Mouse (Mus musculus) MEL (cell line): ENCODE data around the gene Prpf38a. TPM values are rescaled to one million over a fixed set of nuclear protein-coding genes. Genes with fewer than 3 reads are reported as not detected.
A peak's percentile ranks its signal among the peaks of the same experiment; 100 is the strongest.

Source experiments
- DNase-seq: peaks from one replicate; pipeline ENCODE4 v3.0.0; 2011; ENCODE audit warnings: low read depth, low spot score
- H3K27ac ChIP-seq: 2 replicates; pipeline ENCODE4 v1.5.1; 2012; ENCODE audit warnings: low read depth, mild to moderate bottlenecking, control low read depth, low read length, moderate library complexity; ENCODE audit not compliant: control insufficient read depth
- H3K27me3 ChIP-seq, 2 experiments: fragments of 150-350 bp in 1 of 2; sonication (generic) in 1 of 2; 2 replicates each; pipeline ENCODE4 v1.6.1; 2012; ENCODE audit warnings: low read length in 2 of 2, mild to moderate bottlenecking in 2 of 2, improper control_type of control experiment in 1 of 2, moderate library complexity in 1 of 2; ENCODE audit not compliant: insufficient read depth in 2 of 2, control insufficient read depth in 1 of 2
- H3K36me3 ChIP-seq, 2 experiments: 2 replicates each; pipeline ENCODE4 v1.6.1; 2012 to 2014; ENCODE audit warnings: low read length in 2 of 2, improper control_type of control experiment in 1 of 2, inconsistent platforms in 1 of 2, mild to moderate bottlenecking in 1 of 2; ENCODE audit not compliant: insufficient read depth in 2 of 2, control insufficient read depth in 1 of 2
- H3K4me1 ChIP-seq, 2 experiments: fragments of 150-350 bp in 1 of 2; sonication (generic) in 1 of 2; 2 replicates each; pipeline ENCODE4 v1.6.1; 2012; ENCODE audit warnings: low read length in 2 of 2, improper control_type of control experiment in 1 of 2, mild to moderate bottlenecking in 1 of 2; ENCODE audit not compliant: insufficient read depth in 2 of 2, control insufficient read depth in 1 of 2
- H3K4me3 ChIP-seq, 2 experiments: fragments of 150-350 bp in 1 of 2; sonication (generic) in 1 of 2; 2 replicates each; pipeline ENCODE4 v1.5.1; 2012; ENCODE audit warnings: low read depth in 2 of 2, low read length in 2 of 2, mild to moderate bottlenecking in 2 of 2, moderate library complexity in 2 of 2, control low read depth in 1 of 2, improper control_type of control experiment in 1 of 2; ENCODE audit not compliant: control insufficient read depth in 1 of 2, insufficient read depth in 1 of 2
- H3K79me2 ChIP-seq: 2 replicates; pipeline ENCODE4 v1.6.1; 2012; ENCODE audit warnings: mild to moderate bottlenecking, low read length, moderate library complexity; ENCODE audit not compliant: control insufficient read depth, poor library complexity, insufficient read depth
- H3K9ac ChIP-seq: 2 replicates; pipeline ENCODE4 v1.6.1; 2012; ENCODE audit warnings: low read depth, mild to moderate bottlenecking, control low read depth, low read length, moderate library complexity; ENCODE audit not compliant: control insufficient read depth, poor library complexity, severe bottlenecking
- H3K9me3 ChIP-seq: fragments of 150-350 bp; sonication (generic); replicated peaks from 2 replicates; pipeline ENCODE4 v1.6.1; 2012; ENCODE audit warnings: mild to moderate bottlenecking, low read length, improper control_type of control experiment, moderate library complexity; ENCODE audit not compliant: insufficient read depth
- BHLHE40 ChIP-seq: IDR thresholded peaks from 2 replicates; pipeline ENCODE4 v1.6.1; 2012; ENCODE audit warnings: low read depth, mild to moderate bottlenecking, inconsistent platforms, low read length, improper control_type of control experiment, borderline replicate concordance
- HCFC1 ChIP-seq: IDR thresholded peaks from 2 replicates; pipeline ENCODE4 v1.6.1; 2012; ENCODE audit warnings: low read depth, mild to moderate bottlenecking, inconsistent platforms, low read length, improper control_type of control experiment, moderate library complexity
- MAX ChIP-seq: IDR thresholded peaks from 2 replicates; pipeline ENCODE4 v1.6.1; 2011; ENCODE audit warnings: low read length, improper control_type of control experiment
- MAZ ChIP-seq: IDR thresholded peaks from 2 replicates; pipeline ENCODE4 v1.6.1; 2012; ENCODE audit warnings: low read depth, mild to moderate bottlenecking, inconsistent platforms, low read length, improper control_type of control experiment
- MEF2A ChIP-seq: IDR thresholded peaks from 2 replicates; pipeline ENCODE4 v1.6.1; 2014; ENCODE audit warnings: low read depth, mild to moderate bottlenecking, inconsistent platforms, low read length, improper control_type of control experiment; ENCODE audit not compliant: poor library complexity, insufficient replicate concordance, severe bottlenecking; ENCODE audit errors: extremely low read depth
- MXI1 ChIP-seq: IDR thresholded peaks from 2 replicates; pipeline ENCODE4 v1.6.1; 2011; ENCODE audit warnings: mild to moderate bottlenecking, low read depth, low read length, improper control_type of control experiment
- MYC ChIP-seq: IDR thresholded peaks from 2 replicates; pipeline ENCODE4 v1.6.1; 2011; ENCODE audit warnings: low read depth, mild to moderate bottlenecking, low read length, improper control_type of control experiment, moderate library complexity
- POLR2A ChIP-seq, 2 experiments: IDR thresholded peaks; 2 replicates each; pipeline ENCODE4 v1.6.1; 2011 to 2012; ENCODE audit warnings: low read length in 2 of 2, mild to moderate bottlenecking in 2 of 2, control low read depth in 1 of 2, improper control_type of control experiment in 1 of 2, low read depth in 1 of 2, moderate library complexity in 1 of 2; ENCODE audit not compliant: control insufficient read depth in 1 of 2, insufficient read depth in 1 of 2, poor library complexity in 1 of 2
- UBTF ChIP-seq: IDR thresholded peaks from 2 replicates; pipeline ENCODE4 v1.6.1; 2012; ENCODE audit warnings: low read depth, mild to moderate bottlenecking, inconsistent platforms, low read length, improper control_type of control experiment, moderate library complexity, borderline replicate concordance; ENCODE audit not compliant: insufficient read depth
- USF2 ChIP-seq, 2 experiments: IDR thresholded peaks; 2 replicates each; pipeline ENCODE4 v1.6.1; 2011 to 2012; ENCODE audit warnings: improper control_type of control experiment in 2 of 2, low read length in 2 of 2, borderline replicate concordance in 1 of 2, inconsistent platforms in 1 of 2, low read depth in 1 of 2, mild to moderate bottlenecking in 1 of 2; ENCODE audit not compliant: insufficient read depth in 1 of 2
- ZKSCAN1 ChIP-seq: IDR thresholded peaks from 2 replicates; pipeline ENCODE4 v1.6.1; 2012; ENCODE audit warnings: low read depth, mild to moderate bottlenecking, inconsistent platforms, low read length, improper control_type of control experiment, moderate library complexity
- polyA plus RNA-seq, 2 experiments: library from polyadenylated mRNA; stranded (reverse) in 1 of 2; unstranded in 1 of 2; fragments of >175 nt in 1 of 2; fragments of >200 nt in 1 of 2; gene quantifications; 2 replicates each; pipeline versions ENCODE4 v1.2.1 to v1.2.4; 2012; ENCODE audit warnings: low replicate concordance in 2 of 2, low read depth in 1 of 2; ENCODE audit not compliant: insufficient read length in 2 of 2, insufficient read depth in 1 of 2, missing spikeins in 1 of 2
- total RNA-seq: library from RNA; depleted of rRNA; stranded (reverse); fragments of 300-350 nt; gene quantifications from 2 replicates; pipeline ENCODE4 v1.2.3, GENCODE M21; 2012

Prpf38a gene
- total and polyA plus RNA-seq, 3 experiments = 66.8 to 71.8 TPM; not detected in 1

DNA sequence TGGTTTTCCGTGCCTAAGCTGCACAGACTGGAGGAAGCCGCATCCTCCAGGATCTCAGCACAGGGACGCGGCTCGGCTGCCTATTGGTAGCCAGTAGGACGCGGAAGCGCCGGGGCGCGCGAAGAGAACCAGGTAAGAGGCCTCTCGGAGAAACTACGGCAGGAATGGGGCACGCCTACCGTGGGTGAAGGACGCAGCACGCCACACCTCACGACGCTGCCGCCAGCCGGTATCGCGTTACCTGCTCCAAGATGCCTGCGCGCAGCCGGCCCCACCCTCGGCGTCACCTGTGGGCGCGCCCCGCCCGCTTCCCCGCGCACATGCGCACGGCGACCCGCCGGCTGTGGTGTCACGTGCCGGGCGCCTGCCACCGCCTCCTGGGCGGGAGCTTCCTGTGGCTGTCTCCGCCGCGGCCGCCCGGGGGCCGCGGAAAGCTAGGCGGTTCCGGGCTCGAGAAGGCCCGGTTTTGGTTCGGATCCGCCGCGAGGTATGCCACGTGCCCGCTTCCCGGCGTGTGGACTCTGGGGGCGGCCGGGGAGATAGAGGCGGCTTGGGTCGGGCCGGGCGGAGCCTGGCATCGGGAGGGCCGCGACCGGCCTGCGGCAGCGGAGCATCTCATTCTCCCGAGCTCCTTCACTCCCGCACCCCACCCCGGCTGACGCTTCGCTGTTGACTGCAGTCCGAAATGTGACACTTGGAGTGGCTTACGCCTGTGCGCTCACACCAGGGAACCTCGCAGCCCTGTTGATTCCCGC is 40.6 kb upstream of the Prpf38a start, which contains the start of gene Cc2d1b (continued):
- TF ChIP-seq UBTF (peak; percentile 63; the same call in 1 of the 2 replicates), MEF2A (no peak), MXI1 (peak; percentile 77; the same call in 1 of the 2 replicates)

DNA sequence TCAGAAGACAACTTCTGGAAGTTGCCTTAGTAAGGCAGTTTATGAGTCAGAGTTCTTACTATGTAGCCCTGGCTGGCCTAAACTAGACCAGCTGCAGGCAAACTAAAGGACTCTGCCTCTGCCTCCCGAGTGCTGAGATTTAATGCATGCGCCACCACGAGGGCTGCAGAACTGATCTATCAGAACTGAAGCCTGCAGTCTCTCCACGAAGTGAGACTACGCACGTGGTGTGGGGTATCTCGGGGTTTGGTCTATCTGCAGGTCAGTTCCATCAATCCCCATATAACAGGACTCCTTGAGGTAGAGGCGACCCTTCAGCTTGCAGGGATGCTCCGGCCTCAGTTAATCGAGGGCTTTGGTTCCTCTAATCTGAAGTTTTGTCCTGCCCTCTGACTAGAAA is 40.0 kb upstream of the Prpf38a start:
- peak overlapping the region; percentile 66 to 74 for H3K4me3 ChIP-seq
- H3K36me3 ChIP-seq = peaks cover 7 to 11% of the 10 kb centered on the region in 2 experiments; a peak in 3 of 4 replicates
- H3K27me3 ChIP-seq = no peaks in the 10 kb centered on the region
- peak overlapping the region; percentile 92 for H3K9ac ChIP-seq
- TF ChIP-seq UBTF (no peak), MAZ (no peak), HCFC1 (no peak), MEF2A (no peak)
- TF ChIP-seq, all 39 proteins: peak for 0
- Histone ChIP-seq H3K27ac (peak overlapping the region; percentile 64), H3K4me1 (peaks cover 0 to 17% of the 10 kb centered on the region in 2 experiments; a peak in 3 of 4 replicates), H3K79me2 (peaks cover 7% of the 10 kb centered on the region), H3K9me3 (no peaks in the 10 kb centered on the region)
- no peak for DNase-seq

DNA sequence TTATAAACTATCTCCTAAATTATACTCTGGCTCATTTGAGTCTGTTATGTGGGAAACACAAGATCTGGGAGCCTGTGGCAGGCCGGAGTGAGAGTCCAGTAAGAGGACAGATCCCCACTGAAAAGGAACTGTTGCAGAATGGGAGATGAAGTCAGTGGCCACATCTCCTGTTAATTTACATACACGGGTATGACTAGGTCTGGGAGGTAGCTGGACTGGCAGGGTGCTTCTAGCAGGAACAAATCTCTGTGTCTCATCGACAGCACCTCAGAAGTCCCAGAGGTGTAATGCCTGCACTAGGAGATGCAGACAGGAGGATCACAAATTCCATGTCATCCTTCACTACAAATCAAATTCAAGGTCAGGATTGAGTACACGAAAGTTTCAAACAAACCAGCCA is 39.5 kb upstream of the Prpf38a start:
- no peaks in the 10 kb centered on the region for H3K27me3 ChIP-seq
- no peak for TF ChIP-seq BHLHE40
- TF ChIP-seq USF2 (IDR thresholded peaks at IDR 0.05; ENCODE audit: borderline replicate concordance in 1 of 2, insufficient read depth in 1 of 2, low read depth in 1 of 2, low read length in 2 of 2) = no peak
- no peak for TF ChIP-seq MAX
- no peak for TF ChIP-seq ZKSCAN1
- no peak for TF ChIP-seq POLR2A (IDR thresholded peaks at IDR 0.05; ENCODE audit: control insufficient read depth in 1 of 2, insufficient read depth in 1 of 2, low read depth in 1 of 2, low read length in 2 of 2, poor library complexity in 1 of 2)
- TF ChIP-seq MYC = no peak
- no peak for DNase-seq
- H3K9ac ChIP-seq = no peak overlapping the region; the same call in 1 of the 2 replicates
- peaks cover 0 to 16% of the 10 kb centered on the region in 2 experiments; a peak in 3 of 4 replicates for H3K4me1 ChIP-seq
- no peak overlapping the region for H3K4me3 ChIP-seq
- no peaks in the 10 kb centered on the region for H3K9me3 ChIP-seq
- no peak overlapping the region for H3K27ac ChIP-seq
- H3K79me2 ChIP-seq = peaks cover 7% of the 10 kb centered on the region
- peaks cover 9 to 10% of the 10 kb centered on the region in 2 experiments; a peak in 3 of 4 replicates for H3K36me3 ChIP-seq
